Mouse (Mus musculus): Measurements from ENCODE around the gene Apoc4. TPM values are rescaled to one million over a fixed set of nuclear protein-coding genes. Genes with fewer than 3 reads are reported as not detected.
"Not testable (repeated sequence)": the region's sequence is repeated elsewhere in the genome, so short reads cannot be mapped to it uniquely, and the experiment has no call there.

Gene Apoc4
- polyA plus RNA-seq, 1 experiment from 2014 or later, result not detected

DNA sequence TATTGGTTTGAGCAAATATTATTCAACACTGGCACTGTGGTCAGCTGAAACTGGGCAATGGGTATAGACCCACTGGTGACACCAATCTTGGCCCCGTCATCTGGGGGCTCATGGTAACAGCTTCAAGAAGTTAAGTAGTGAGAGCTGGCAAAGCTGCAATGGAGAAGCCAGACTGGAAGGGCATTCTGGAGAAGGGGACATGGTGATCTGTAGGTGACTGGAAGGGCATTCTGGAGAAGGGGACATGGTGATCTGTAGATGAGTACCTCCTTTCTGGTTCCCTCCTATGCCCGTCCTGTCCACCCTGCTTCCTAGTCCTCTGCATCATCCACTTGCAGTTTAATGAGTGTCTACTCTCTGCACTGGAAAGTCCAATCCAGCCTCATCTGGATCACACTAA is 7.3 kb upstream of the Apoc4 start:
- H3K9me3 ChIP-seq (ENCODE audit: control insufficient read depth, low read length), result no peaks in the 10 kb centered on the region
- DNase-seq (ENCODE audit: low spot score), result no peak
- no peaks in the 10 kb centered on the region for H3K36me3 ChIP-seq (ENCODE audit: control insufficient read depth, insufficient read depth, low read length)
- no peak overlapping the region for H3K9ac ChIP-seq (ENCODE audit: low read length)
- H3K4me1 ChIP-seq (ENCODE audit: control insufficient read depth, insufficient read depth, low read length), result no peaks in the 10 kb centered on the region
- no peak overlapping the region for H3K27ac ChIP-seq (replicated peaks; ENCODE audit: low read depth, low read length)
- H3K27me3 ChIP-seq (ENCODE audit: control insufficient read depth, insufficient read depth, low read length), result no peaks in the 10 kb centered on the region
- 91% methylated on average over 2 of the region's 2 CpGs for WGBS
- H3K4me3 ChIP-seq (ENCODE audit: low read depth, low read length), result no peak overlapping the region
- no peak for ATAC-seq (ENCODE audit: insufficient number of reproducible peaks, low FRiP score, low TSS enrichment, low read depth)
- no peak overlapping the region for H3K4me2 ChIP-seq (ENCODE audit: low read depth, severe bottlenecking)

DNA sequence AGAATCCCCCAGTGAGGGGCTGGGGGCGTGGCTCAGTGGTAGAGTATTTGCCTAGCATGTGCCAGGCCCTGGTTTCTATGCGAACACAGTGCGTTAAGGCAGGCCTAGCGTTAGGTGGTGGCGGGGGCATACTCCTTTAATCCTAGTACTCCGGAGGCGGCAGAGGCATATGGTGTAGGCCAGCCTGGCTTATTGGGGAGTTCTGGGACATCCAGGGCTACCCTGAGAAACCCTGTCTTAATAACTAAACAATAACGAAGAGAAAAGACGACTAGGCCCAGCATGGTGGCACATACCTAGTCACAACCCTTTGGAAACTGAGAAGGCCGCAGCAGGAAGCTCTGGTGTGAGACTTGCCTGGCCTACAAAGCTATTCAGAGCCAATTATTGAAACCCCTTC is 6.8 kb upstream of the Apoc4 start:
- Histone ChIP-seq H3K27ac (replicated peaks; ENCODE audit: low read depth, low read length) (no peak overlapping the region), H3K4me1 (ENCODE audit: control insufficient read depth, insufficient read depth, low read length) (no peaks in the 10 kb centered on the region), H3K9ac (ENCODE audit: low read length) (no peak overlapping the region), H3K4me3 (ENCODE audit: low read depth, low read length) (no peak overlapping the region), H3K9me3 (ENCODE audit: control insufficient read depth, low read length) (no peaks in the 10 kb centered on the region), H3K4me2 (ENCODE audit: low read depth, severe bottlenecking) (no peak overlapping the region), H3K36me3 (ENCODE audit: control insufficient read depth, insufficient read depth, low read length) (no peaks in the 10 kb centered on the region), H3K27me3 (ENCODE audit: control insufficient read depth, insufficient read depth, low read length) (no peaks in the 10 kb centered on the region)
- 93% methylated on average over 10 of the region's 10 CpGs for WGBS
- DNase-seq (ENCODE audit: low spot score), result no peak
- ATAC-seq (ENCODE audit: insufficient number of reproducible peaks, low FRiP score, low TSS enrichment, low read depth), result no peak

DNA sequence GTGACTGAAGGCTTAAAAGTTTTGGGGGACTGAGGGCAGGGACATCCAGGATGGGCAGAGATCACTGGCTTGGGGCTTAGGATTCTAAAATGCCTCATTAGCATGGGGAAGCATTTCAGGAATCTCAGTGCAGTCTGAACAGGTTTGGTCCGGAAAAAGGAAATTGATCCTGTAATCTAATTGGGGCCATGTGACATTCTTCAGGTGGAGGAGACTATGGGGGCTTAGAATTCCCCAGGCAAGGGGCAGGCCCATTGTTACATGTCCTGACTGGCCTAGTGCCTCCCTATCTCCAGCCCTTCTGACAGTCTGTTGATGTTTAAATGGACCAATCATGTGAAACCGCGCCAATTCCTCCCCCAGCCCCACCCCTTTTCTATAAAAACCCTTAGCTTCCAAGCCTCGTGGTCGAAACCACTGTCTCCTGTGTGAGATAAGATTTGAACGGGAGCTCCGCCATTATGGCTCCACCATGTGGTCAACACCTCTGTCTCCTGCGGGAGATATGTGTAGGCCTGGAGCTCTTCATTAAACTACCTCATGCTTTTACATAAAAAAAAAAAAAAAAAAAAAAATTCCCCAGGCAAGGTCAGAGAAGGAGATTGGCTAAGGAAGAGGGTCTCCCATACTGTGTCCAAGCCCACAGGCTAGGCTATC is 5.8 kb upstream of the Apoc4 start:
- H3K27me3 ChIP-seq (ENCODE audit: control insufficient read depth, insufficient read depth, low read length); H3K27ac ChIP-seq (replicated peaks; ENCODE audit: low read depth, low read length); H3K9ac ChIP-seq (ENCODE audit: low read length); H3K9me3 ChIP-seq (ENCODE audit: control insufficient read depth, low read length); H3K36me3 ChIP-seq (ENCODE audit: control insufficient read depth, insufficient read depth, low read length); H3K4me2 ChIP-seq (ENCODE audit: low read depth, severe bottlenecking); DNase-seq (ENCODE audit: low spot score); H3K4me1 ChIP-seq (ENCODE audit: control insufficient read depth, insufficient read depth, low read length); H3K4me3 ChIP-seq (ENCODE audit: low read depth, low read length); ATAC-seq (ENCODE audit: insufficient number of reproducible peaks, low FRiP score, low TSS enrichment, low read depth): not testable (repeated sequence)
- WGBS, result 69% methylated on average over 8 of the region's 8 CpGs

DNA sequence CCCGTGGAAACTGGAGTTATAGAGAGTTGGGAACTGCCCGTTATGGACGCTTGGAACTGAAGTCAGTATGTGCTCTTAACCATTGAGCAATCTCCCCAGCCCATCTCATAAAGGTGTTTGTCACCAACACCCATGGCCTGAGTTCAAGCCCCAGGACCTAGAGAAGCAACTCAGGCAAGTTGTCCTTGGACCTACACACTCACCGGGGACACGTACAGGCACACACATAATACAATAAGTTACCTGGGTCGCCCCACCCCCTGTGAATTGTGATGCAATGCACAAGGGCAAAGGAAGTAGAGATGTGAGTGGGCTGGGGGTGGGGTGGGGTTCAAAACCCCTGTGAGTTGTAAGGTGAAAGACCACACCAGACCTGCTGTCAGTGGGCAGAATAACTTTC is 5.2 kb upstream of the Apoc4 start:
- no peaks in the 10 kb centered on the region for H3K36me3 ChIP-seq (ENCODE audit: control insufficient read depth, insufficient read depth, low read length)
- H3K27ac ChIP-seq (replicated peaks; ENCODE audit: low read depth, low read length), result no peak overlapping the region
- no peak overlapping the region for H3K9ac ChIP-seq (ENCODE audit: low read length)
- DNase-seq (ENCODE audit: low spot score) (no peak), ATAC-seq (ENCODE audit: insufficient number of reproducible peaks, low FRiP score, low TSS enrichment, low read depth) (no peak)
- no peaks in the 10 kb centered on the region for H3K9me3 ChIP-seq (ENCODE audit: control insufficient read depth, low read length)
- WGBS, result 84% methylated on average over 6 of the region's 6 CpGs
- H3K4me1 ChIP-seq (ENCODE audit: control insufficient read depth, insufficient read depth, low read length), result no peaks in the 10 kb centered on the region
- no peak overlapping the region for H3K4me2 ChIP-seq (ENCODE audit: low read depth, severe bottlenecking)
- no peak overlapping the region for H3K4me3 ChIP-seq (ENCODE audit: low read depth, low read length)
- H3K27me3 ChIP-seq (ENCODE audit: control insufficient read depth, insufficient read depth, low read length), result no peaks in the 10 kb centered on the region

DNA sequence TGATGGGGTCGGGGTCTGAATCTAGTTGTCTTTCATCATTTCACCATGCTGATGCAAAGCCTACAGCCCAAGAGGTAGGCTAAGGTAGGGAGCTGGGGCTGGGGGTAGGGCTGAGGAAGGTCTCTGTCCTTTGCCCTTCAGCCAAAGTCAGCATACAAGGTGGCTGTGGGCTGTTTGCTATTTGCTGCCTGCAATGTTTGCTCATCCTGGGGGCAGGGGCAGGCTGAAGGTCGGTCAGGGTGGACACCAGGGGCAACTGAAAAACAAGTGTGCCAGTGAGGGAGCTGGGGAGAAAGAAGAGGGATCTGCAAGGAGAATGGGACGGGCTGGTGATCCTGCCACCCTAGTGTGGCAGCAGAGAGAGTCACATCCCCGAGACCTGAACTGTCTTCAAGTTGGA is 4.1 kb upstream of the Apoc4 start:
- Histone ChIP-seq H3K4me2 (ENCODE audit: low read depth, severe bottlenecking) (no peak overlapping the region), H3K4me3 (ENCODE audit: low read depth, low read length) (no peak overlapping the region), H3K27ac (replicated peaks; ENCODE audit: low read depth, low read length) (no peak overlapping the region), H3K27me3 (ENCODE audit: control insufficient read depth, insufficient read depth, low read length) (no peaks in the 10 kb centered on the region), H3K9ac (ENCODE audit: low read length) (no peak overlapping the region), H3K4me1 (ENCODE audit: control insufficient read depth, insufficient read depth, low read length) (no peaks in the 10 kb centered on the region), H3K36me3 (ENCODE audit: control insufficient read depth, insufficient read depth, low read length) (no peaks in the 10 kb centered on the region), H3K9me3 (ENCODE audit: control insufficient read depth, low read length) (no peaks in the 10 kb centered on the region)
- no peak for ATAC-seq (ENCODE audit: insufficient number of reproducible peaks, low FRiP score, low TSS enrichment, low read depth)
- WGBS, result 65% methylated on average over 4 of the region's 4 CpGs
- no peak for DNase-seq (ENCODE audit: low spot score)

DNA sequence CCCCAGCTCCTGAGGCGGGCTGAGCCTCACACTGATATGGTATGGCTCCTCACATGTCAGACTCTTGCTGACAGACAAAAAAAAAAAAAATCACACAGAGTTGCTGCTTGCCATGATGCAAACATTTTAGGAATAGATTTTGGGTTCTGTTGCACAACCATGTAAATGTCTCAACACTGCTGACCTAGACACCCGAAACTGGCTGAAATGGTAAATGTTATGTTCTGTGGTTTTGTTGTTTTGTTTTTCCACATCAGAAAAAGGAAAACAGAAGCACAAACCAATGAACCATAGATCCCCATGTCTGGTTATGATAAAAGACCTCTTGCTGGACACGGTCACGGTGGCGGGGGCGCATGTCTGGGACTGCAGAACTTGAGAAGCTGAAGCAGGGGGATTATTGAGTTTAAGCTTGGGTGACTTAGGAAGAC is 2.5 kb upstream of the Apoc4 start:
- Histone ChIP-seq H3K36me3 (ENCODE audit: control insufficient read depth, insufficient read depth, low read length) (no peaks in the 10 kb centered on the region), H3K27ac (replicated peaks; ENCODE audit: low read depth, low read length) (no peak overlapping the region), H3K4me1 (ENCODE audit: control insufficient read depth, insufficient read depth, low read length) (no peaks in the 10 kb centered on the region), H3K9ac (ENCODE audit: low read length) (no peak overlapping the region), H3K27me3 (ENCODE audit: control insufficient read depth, insufficient read depth, low read length) (no peaks in the 10 kb centered on the region), H3K4me2 (ENCODE audit: low read depth, severe bottlenecking) (no peak overlapping the region), H3K4me3 (ENCODE audit: low read depth, low read length) (no peak overlapping the region), H3K9me3 (ENCODE audit: control insufficient read depth, low read length) (no peaks in the 10 kb centered on the region)
- WGBS, result 87% methylated on average over 6 of the region's 6 CpGs
- no peak for ATAC-seq (ENCODE audit: insufficient number of reproducible peaks, low FRiP score, low TSS enrichment, low read depth)
- DNase-seq (ENCODE audit: low spot score), result no peak

DNA sequence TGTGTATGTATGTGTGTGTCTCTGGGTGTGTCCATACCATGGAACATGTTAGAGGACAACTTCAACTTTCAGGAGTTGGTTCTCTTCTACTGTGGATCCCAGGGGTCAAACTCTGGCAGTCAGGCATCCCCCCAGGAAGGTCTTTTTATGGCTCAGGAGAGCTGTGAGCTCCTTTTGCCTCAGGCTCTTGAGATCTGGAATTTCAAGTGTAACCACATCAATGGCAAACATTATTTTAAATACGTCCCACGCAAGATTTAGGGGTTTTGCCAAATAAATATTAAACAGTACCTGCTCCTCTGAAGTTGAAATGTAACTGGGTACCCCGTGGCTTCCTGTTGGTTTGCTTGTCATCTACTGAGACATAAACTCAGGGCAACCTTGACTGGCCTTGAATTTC is 1.7 kb upstream of the Apoc4 start:
- DNase-seq (ENCODE audit: low spot score), result no peak
- Histone ChIP-seq H3K9me3 (ENCODE audit: control insufficient read depth, low read length) (no peaks in the 10 kb centered on the region), H3K9ac (ENCODE audit: low read length) (no peak overlapping the region), H3K36me3 (ENCODE audit: control insufficient read depth, insufficient read depth, low read length) (no peaks in the 10 kb centered on the region), H3K4me2 (ENCODE audit: low read depth, severe bottlenecking) (no peak overlapping the region), H3K4me3 (ENCODE audit: low read depth, low read length) (no peak overlapping the region), H3K27me3 (ENCODE audit: control insufficient read depth, insufficient read depth, low read length) (no peaks in the 10 kb centered on the region), H3K27ac (replicated peaks; ENCODE audit: low read depth, low read length) (no peak overlapping the region), H3K4me1 (ENCODE audit: control insufficient read depth, insufficient read depth, low read length) (no peaks in the 10 kb centered on the region)
- no peak for ATAC-seq (ENCODE audit: insufficient number of reproducible peaks, low FRiP score, low TSS enrichment, low read depth)
- WGBS, result 77% methylated on average over 3 of the region's 3 CpGs

DNA sequence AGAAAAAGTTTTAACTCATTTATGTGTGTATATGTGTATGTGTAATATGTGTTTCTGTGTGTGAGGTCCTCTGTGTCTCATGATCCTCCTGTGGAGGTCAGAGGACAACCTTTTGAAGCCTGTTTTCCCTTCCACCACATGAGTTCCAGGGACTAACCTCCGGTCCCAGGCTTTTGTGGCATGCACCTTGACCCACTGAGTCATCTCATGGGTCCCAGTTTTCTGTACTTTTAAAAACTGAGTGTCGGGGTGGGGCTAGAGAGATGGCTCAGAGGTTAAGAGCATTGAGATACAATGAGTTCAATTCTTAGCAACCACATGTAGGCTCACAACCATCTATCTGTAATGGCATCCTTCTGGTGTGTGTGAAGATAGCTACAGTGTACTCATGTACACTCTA is 577 bp downstream of the Apoc4 start:
- WGBS, result 84% methylated on average over 2 of the region's 2 CpGs
- Histone ChIP-seq H3K4me3 (ENCODE audit: low read depth, low read length) (no peak overlapping the region), H3K27me3 (ENCODE audit: control insufficient read depth, insufficient read depth, low read length) (no peaks in the 10 kb centered on the region), H3K9ac (ENCODE audit: low read length) (no peak overlapping the region), H3K9me3 (ENCODE audit: control insufficient read depth, low read length) (no peaks in the 10 kb centered on the region), H3K27ac (replicated peaks; ENCODE audit: low read depth, low read length) (no peak overlapping the region), H3K4me2 (ENCODE audit: low read depth, severe bottlenecking) (no peak overlapping the region), H3K4me1 (ENCODE audit: control insufficient read depth, insufficient read depth, low read length) (no peaks in the 10 kb centered on the region), H3K36me3 (ENCODE audit: control insufficient read depth, insufficient read depth, low read length) (no peaks in the 10 kb centered on the region)
- DNase-seq (ENCODE audit: low spot score) (no peak), ATAC-seq (ENCODE audit: insufficient number of reproducible peaks, low FRiP score, low TSS enrichment, low read depth) (no peak)

DNA sequence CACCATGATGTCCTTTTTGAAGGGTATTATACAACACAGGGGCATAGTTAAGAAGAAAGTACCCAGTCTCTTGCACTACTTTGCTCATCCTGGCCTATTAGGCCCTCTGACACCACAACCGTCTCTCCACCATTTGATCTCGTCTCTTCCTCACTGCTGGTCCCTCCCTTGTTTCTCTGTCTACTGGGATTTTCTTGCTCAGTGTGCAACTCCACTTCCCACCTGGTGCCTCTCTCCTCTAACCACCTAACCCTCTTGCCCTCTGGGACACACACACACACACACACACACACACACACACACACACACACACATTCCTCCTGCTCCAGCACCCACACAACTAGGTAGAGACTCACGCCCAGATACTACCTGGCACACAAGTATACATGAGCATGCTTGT is 2.4 kb downstream of the Apoc4 start:
- no peak overlapping the region for H3K9ac ChIP-seq (ENCODE audit: low read length)
- 84% methylated on average over 3 of the region's 3 CpGs for WGBS

More for the DNA sequence above, 2.4 kb downstream of the Apoc4 start:
- Histone ChIP-seq H3K9me3 (ENCODE audit: control insufficient read depth, low read length) (no peaks in the 10 kb centered on the region), H3K4me2 (ENCODE audit: low read depth, severe bottlenecking) (no peak overlapping the region), H3K27me3 (ENCODE audit: control insufficient read depth, insufficient read depth, low read length) (no peaks in the 10 kb centered on the region), H3K36me3 (ENCODE audit: control insufficient read depth, insufficient read depth, low read length) (no peaks in the 10 kb centered on the region), H3K4me3 (ENCODE audit: low read depth, low read length) (no peak overlapping the region), H3K4me1 (ENCODE audit: control insufficient read depth, insufficient read depth, low read length) (no peaks in the 10 kb centered on the region), H3K27ac (replicated peaks; ENCODE audit: low read depth, low read length) (no peak overlapping the region)
- no peak for ATAC-seq (ENCODE audit: insufficient number of reproducible peaks, low FRiP score, low TSS enrichment, low read depth)
- no peak for DNase-seq (ENCODE audit: low spot score)

Data from limb, embryonic 11.5 days (tissue).